Mouse (Mus musculus) cerebellum, postnatal 4 days (tissue): ENCODE data around the gene Rasgrp1.

Experiments
- DNase-seq, 2 experiments: peaks; one replicate each; pipeline ENCODE4 v3.0.0; 2022; ENCODE audit warnings: low spot score in 2 of 2, mixed read lengths in 1 of 2

Rasgrp1 gene

DNA sequence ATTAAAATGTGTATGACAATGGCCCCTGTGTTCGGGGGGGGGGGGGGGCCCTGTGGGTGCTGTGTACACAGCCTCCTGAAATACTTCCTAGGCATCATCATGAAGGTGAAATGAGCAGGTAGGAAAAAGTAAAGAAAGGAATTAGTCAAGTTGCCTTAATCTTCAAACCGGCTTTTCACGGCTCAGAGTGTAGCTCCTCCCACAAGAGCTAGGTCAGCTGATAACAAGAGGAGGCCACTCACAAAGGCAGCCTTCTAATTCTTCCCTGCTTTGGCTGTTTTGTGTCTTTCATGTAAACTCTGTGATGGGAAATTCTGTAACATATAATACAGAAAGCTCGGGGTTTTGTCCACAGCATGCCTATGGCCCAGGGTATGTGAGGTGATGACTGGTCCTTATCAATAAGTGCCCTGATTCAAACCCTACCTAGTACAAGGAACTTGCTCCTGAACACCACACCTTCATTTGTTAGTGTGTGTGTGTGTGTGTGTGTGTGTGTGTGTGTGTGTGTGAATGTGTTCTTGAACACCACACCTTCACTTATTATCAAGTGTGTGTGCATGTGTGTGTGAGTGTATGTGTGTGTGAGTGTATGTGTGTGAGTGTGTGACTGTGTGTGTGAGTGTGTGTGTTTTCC is 7.1 kb downstream of the Rasgrp1 start:
- DNase-seq = no peak

DNA sequence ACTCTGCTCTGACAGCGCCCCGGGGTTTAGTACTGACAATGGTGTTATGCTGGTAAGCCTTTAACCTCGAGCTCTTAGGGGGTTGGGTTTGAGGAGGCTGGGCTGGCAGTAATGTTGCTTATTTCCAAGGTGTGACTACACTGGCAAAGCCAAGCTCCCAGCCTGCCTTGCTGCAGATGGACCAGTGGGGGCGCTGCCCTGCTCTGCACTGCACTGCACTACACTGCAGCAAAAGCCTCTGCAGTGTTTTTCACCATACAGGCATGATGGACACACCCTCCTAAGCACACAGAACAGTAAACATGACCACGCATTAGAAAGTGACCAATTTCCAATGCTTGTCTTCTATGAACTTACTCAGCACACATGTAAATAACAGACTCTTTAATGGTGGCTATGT is 11.2 kb downstream of the Rasgrp1 start:
- no peak for DNase-seq

DNA sequence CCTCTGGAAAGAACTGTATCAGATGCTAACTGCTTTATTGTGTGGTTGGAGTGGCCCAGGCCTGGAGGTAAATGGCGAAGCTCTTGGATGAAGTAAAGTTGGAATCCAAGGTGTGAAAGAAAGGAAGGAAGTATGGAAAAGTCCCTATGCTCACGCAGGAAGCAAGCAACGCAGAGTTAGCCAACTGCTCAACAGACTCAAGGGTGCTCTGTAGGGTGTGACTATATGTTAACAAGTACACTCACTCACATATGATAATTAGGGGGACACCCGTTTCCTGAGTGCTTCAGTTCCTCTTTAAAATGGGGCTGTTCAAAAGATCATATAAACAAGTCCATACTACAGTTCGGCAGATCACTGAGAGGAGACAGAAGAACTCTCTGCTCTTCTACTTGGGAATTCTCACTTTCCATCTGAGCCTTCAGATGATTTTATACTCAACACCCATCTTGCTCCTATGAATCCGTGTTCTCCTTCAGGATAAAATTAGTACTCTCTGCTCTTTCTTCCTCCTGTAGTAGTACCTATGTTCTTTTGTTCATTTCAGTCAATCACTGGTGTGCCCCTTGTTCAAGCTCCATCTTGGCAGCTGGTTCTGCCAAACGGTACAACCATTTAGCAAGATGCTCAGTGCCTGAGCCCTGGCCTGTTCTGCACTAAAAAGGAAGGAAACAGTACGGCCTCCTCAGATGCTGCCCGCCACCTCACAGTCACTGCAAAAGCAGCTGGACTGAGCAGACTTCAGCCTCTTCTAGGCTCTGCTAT is 14.1 kb downstream of the Rasgrp1 start:
- no peak for DNase-seq

DNA sequence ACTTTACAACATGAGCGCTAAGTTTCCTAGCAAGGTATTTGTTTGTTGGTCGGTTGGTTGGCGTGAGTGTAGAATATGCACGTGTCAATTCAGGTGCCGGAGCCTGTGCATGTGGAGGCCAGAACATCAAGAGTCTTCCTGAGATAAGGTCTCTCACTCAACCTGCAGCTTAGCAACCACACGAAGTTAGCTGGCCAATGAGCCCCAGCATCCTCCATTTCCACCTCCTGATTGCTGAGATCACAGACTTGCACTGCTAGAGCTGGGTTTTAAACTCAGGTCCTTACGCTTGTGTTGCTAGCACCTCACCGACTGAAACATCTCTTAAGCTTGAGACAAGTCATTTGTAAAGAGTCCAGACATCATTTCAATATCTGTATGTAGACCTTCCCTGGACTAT is 20.4 kb downstream of the Rasgrp1 start:
- no peak for DNase-seq

DNA sequence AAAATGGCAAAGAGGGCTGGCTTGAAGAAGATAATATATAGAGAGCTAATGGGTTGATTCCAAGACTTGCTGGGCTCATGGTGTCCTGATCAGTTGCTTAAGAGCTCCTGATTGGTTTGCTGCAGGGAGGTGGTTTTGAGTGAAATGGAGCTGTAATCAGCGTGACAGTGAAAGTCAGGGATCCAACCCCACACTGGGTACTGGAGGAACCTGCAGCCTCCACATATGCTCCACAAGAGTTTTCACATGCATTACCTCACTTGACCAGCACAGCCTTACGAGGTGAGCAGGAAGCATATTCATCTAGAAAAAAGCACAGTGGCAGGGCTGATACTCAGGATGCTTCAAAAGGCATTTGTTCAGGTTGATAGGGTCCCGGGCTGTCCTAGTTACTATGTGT is 21.6 kb downstream of the Rasgrp1 start:
- no peak for DNase-seq

DNA sequence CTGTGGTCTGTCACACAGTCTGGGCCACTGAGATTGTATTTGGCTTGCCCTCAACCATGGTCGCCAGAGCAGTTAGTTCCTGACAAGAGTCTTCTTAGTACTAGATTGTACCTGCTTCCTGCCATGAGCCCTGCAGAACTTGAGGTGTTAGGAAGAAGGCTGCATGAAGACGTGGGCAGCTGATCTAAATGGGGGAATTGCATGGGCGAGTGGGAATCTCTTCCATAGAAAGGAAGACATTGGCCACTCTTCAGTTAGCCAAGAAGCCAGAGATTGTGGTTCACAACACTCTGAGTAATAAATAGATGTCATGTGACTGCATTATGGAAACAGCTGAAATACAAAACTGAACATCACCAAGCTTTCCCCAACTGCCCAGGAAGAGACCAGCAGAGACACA is 23.8 kb downstream of the Rasgrp1 start:
- DNase-seq = no peak

DNA sequence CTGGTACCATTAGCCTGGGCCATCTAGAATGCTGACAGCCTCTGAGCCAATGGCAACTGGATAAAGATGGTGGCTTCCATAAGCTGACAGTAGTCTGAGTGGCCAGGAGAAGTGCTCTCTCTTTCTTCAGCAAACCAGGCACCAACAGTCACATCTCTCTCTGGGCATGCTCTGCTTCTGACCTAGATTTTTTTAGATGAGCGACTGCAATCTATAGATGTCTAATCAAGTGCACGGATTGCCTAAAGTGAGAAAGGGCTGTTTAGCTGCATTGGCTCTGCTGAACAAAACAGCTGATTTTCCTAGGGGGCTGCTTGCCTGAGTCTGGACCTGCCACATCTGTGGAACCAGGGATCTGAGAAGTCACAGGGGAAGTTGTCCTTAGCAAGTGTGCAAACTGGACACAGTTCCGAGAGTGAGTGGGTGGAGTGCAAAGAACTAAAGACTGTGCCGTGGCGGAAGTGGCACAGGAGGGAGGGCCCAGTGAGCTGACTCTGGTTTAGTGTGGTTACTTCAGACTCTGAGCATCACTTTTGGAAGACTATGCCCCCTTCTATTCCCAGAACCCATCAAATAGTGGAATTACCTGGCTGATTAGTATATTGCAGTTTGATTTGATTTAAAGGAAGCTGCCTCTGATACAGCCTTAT is 29.1 kb downstream of the Rasgrp1 start:
- no peak for DNase-seq

DNA sequence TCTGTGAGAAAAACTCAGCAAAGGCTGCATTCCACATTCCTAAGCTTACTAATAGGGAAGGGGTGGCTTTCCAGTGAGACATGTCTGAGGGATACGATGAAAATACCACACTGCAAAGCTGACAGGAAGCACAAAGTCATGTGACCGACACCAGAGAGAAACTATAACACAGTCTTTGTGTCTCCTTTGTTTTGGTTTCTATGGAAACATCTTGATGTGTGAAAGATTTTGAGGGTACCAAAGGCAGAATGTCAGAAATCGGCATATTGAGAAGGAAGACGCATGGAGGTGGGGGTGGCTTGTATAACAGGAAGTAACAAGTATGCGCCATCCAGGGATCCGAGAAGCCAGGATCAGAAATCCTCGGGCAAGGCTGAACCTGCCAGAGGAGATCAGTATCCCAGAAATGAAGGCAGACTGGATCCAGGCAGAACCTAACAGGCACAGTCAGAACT is 30.3 kb downstream of the Rasgrp1 start:
- DNase-seq = no peak

DNA sequence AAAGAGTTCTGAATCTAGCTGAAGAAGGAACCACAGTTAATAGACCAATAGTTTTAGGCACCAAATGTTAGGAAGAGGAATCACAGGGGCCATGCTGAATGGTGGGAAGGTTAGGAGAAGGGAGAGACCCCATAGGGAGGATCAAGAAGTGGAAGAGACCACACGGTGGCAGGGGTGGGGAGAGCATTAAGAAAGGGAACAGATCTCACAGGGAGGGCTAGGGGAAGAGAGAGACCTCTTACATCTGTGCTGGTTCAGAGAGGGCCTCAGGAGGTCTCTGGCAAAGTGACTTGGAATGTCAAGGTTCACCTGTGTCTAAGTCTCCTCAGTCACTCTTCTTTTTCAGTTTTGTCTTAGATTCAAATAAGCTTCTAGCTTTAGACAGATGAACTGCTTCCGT is 30.8 kb downstream of the Rasgrp1 start:
- no peak for DNase-seq

DNA sequence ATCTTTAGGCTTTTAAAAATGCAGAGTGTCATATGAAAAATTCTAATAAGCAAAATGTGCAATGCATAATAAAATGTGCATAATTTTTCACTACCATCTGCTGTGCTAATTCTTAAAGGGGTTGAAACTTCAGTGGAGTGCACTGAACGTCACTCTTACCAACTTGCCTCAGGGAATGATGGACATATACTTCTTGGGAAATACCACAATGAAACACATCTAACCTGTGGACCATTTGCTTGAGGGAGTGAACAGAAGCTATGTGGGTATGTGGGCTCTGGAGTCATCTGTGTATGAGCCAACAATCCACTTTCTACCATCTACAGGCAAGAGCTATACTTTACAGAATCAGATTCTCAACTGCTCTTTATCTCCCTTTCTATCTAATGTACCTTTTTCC is 31.5 kb downstream of the Rasgrp1 start:
- no peak for DNase-seq

DNA sequence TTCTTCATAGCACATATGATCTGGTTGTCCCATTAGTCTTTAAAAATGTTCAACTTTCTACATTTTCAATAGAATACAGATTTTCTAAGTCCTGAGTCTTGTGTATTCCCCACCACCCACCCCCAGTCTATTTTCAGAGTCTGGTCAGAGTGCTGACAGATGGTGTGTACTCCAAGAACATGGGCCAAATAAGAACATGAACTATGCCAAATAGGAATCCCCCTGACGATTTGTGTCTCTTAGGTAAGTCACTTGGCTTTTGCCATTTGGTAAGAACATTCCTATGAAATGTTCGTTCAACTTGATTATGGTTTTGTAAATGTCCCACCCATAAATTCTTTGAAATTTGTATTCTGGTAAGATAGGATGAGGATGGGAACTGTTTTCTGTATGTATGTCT is 33.8 kb downstream of the Rasgrp1 start:
- DNase-seq = no peak

DNA sequence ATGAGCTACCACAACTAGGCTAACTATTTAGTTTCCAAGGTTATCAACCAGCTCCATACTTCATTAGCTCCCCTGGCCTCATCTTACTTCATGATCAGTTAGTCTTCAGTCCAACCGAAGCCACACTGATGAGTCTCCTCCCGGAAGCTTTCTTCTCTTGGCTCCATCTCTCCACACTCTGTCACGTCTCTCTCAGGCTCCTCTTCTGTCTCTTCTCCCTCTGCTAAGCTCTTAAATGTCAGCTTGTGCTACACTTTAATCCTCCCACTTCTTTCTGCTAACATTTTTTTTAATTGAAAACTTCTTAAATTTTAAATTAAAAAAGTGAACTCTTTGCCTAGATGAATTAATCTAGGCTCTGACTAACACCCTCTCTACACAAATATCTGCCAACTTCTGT is 34.8 kb downstream of the Rasgrp1 start:
- no peak for DNase-seq

DNA sequence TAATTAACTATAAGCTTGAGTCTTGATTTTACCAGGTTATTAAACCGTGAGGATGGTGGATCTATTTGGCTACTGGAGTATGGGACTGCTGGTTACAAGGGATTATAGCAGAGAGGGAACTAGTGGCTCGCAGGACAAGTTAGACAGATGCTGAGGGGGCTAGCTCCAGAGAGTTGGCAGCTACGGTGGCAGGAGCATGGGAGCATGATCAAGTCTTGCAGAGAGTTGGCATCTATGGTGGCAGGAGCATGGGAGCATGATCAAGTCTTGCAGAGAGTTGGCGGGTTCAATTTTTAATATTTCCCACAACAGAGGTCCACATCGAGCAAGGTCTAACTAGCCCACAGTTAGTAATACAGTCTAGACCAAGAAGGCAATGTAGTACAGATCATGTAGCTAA is 37.9 kb downstream of the Rasgrp1 start:
- DNase-seq = no peak

DNA sequence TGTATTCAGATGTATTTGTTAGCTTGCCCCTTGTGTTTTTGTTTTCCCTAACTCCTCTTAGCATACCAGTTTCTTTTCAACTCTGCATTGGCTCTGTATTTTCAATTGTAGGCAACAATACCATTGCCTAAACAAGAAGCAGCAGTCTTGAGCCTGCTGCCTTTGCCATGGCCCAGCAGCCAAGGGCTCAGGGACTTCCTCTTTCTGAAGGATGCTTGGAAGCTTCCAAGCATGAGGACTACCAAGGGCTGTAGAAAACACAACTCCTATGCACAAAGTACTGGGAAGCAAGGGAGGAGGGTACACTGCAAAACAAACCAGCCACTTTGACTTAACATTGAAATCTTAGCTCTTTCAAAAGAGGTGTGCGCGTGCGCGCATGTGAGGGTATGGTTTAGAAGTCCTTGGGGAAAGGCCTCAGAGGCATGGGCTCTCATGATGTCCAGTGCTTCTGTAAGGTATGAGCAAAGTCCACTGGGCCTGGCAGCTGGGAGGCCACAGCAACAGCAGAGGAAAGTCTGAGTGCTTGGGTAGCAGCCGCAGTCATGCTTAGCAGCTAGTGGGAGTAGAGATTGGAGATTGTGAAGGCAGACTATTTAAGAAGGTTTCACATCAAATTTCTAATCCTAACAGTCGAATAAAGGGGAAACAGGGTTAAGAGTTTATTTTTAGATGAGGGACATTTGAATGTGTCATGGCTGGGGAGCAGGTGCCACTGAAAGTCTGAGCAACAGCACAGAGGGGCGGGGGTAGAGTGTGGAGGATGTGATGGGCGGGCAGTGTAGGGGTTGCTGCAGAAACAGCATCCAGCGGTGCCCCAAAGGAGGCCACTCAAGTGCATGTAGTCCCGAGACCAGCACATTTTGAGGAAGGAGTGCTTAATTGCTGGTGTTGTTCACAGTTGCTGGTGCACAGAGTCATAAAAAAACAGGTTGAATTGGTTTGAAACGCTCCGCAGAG is 39.1 kb downstream of the Rasgrp1 start:
- DNase-seq = no peak

DNA sequence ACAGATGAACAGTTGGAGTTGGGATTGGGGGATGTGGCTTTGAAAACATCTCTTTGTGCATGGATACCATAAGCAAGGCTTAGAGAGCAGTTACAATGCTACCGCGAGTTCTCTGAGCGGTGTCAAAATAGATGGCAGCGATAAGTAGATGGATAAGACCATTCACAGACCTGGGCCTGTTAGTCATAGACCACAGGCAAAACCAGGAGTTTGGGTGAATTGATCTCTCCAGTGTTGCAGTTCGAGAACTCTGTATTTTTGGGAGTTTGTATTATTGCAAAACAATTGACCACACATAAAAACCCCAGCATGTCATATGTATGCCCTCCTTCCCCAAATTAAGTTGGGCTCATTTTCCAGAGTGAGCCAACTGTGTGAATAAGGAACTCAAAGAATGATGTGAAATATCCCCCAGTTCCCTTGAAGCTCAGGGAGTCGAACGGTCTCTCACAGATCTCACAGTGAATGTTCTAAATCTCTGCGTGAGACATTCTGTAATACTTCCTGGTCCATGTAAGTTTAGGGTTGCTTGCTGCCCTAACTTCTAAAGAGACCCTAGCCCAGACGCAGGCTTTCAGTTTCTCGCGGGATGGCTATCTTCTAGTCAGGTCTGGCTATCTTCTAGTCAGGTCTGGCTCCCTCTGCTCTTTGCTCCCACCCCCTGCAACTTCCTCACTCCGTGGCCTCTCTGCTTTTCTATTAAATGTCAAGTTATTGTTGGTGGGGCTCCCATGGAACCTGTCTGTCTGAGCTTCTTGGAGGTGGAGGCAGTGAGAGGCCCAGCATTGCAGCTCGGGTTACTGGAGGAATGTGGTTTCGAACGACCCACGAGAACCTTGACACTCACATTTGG is 43.0 kb downstream of the Rasgrp1 start:
- DNase-seq = no peak

DNA sequence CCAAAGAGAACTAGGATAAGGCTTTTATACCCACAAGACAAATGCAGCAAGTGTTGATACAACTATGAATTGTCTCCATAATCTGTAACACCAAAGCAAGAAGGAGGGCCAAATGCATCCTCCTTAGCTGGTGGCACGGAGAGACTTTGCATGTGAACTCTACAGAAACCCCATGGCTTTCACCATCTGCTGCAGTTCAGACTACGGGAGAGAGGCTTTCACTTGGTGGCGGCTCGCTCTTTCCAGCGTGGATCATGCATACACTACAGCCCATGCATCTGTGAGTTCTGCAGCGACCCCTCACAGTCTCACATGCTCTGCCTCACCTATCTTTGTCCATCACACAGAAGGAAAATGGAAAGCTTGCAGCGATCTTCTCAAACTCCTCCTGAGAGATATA is 54.5 kb downstream of the Rasgrp1 start:
- DNase-seq = no peak

DNA sequence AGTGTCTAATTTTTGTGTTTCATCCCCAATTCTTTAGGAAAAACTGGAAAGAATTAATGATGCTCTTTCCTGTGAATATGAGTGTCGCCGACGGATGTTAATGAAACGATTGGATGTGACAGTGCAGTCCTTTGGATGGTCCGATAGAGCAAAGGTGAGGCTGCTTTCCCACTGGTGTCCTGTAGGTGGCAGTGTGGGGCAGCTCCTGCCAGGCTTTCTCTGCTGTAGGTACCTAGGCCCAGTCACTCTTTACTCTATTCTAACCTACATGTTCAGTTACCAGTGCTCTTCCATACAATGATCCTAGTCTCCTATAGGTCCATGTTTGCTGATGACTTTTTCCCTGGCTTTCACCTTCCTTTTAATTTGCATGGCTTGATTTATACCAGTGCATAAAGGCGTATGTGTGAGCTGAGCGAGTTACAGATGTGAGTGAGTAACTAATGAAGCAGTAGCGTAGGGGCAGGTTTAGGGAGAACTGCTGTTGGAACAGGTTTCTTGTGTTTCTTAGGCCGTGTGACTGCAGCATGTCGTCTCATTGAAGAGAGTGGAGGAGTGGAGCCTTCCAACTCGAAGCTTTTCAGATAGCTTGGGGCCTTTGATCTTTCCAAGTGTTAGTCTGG is 78.9 kb downstream of the Rasgrp1 start:
- peak; percentile 46 to 77 for DNase-seq

DNA sequence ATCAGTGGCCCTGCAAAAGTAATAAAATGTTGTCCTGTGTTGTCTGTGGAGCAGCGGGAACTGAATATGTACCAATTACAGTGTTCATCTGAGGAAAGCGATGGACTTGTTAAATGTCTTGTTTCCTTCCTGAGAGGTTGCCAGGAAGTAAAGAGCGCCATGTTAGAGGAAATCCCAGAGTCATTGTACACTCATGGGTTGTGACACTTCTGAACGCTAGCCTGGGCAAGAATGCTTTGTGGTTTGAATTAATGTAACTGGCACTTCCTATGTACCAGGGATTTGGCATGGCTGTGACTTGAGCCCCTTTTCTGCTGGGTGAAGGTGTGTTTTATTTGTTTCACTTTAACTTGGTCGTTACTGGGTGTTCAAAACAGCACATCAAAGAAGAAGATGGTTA is 80.6 kb downstream of the Rasgrp1 start:
- no peak for DNase-seq

DNA sequence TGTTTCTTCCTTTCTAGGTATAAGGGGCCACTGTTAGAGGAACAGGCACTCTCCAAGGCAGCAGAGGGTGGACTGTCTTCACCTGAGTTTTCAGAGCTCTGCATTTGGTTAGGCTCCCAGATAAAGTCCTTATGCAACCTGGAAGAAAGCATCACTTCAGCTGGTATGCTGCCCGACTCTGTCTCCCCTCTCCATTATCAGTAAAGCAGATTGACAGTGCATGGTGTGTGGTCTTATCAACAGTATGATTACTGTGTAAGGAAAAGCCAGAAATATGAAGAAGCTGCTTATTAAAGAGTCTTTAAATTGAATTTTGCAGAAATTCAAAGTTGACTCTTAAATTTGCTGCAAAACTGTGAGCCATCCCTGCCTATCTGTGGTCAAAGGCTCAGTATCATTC is 85.2 kb downstream of the Rasgrp1 start:
- no peak for DNase-seq

DNA sequence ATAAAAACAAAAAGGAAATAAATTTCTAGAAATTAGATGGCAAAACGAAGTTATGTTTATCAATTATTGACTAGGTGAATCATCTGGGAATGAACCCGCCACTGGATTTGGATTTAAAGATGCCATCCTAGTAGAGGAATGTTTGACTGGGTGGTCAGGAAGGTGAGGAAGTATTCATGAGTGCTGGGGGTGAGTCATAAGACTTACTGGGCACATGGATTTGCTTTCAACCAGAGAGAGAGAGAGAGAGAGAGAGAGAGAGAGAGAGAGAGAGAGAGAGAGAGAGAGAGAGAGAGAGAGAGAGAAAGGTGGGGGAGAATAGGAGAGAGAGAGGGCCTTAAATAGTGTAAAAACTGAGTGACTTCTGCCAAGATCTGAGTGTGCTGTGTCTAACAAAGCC is 87.4 kb downstream of the Rasgrp1 start:
- DNase-seq = no peak
